Mouse (Mus musculus): Measurements from ENCODE around the gene Gabbr2.

- no peak for TF ChIP-seq GATA1 (IDR thresholded peaks at IDR 0.05; ENCODE audit: low read length)
- no peak for TF ChIP-seq TAL1 (IDR thresholded peaks at IDR 0.05; ENCODE audit: low read length)
Measured at GRCm38 (mm10) chr4:46781109-46781508, 210.6 kb downstream of the Gabbr2 start.

Measured in erythroblast, embryonic 14.5 days (primary cell).